Mouse (Mus musculus) stomach, postnatal 0 days (tissue): ENCODE data around the gene Ccdc142. TPM values are rescaled to one million over a fixed set of nuclear protein-coding genes. Genes with fewer than 3 reads are reported as not detected.
A peak's percentile ranks its signal among the peaks of the same experiment; 100 is the strongest.

Experiments
- ATAC-seq: fragments of 200-750 bp; cut with Nextera tagmentation; 2 replicates; pipeline ENCODE4 v1.8.0; 2017; ENCODE audit not compliant: low FRiP score, low TSS enrichment
- DNase-seq: peaks from one replicate; pipeline ENCODE4 v3.0.0-alpha.2; 2016; ENCODE audit warnings: low spot score
- H3K27ac ChIP-seq: fragments of 300-500 bp; sonication (generic); replicated peaks from 2 replicates; pipeline ENCODE4 v1.5.1; 2014; ENCODE audit warnings: mild to moderate bottlenecking, control low read depth
- H3K27me3 ChIP-seq: fragments of 300-500 bp; sonication (generic); 2 replicates; pipeline ENCODE4 v1.6.1; 2014; ENCODE audit warnings: low read length; ENCODE audit not compliant: control insufficient read depth, insufficient read depth
- H3K36me3 ChIP-seq: fragments of 300-500 bp; sonication (generic); 2 replicates; pipeline ENCODE4 v1.6.1; 2014; ENCODE audit warnings: low read length, mixed read lengths; ENCODE audit not compliant: control insufficient read depth, insufficient read depth
- H3K4me1 ChIP-seq: fragments of 300-500 bp; sonication (generic); replicated peaks from 2 replicates; pipeline ENCODE4 v1.6.1; 2014; ENCODE audit warnings: antibody characterized with exemption; ENCODE audit not compliant: control insufficient read depth, insufficient read depth
- H3K4me2 ChIP-seq: fragments of 300-500 bp; sonication (generic); replicated peaks from 2 replicates; pipeline ENCODE4 v1.6.1; 2014; ENCODE audit warnings: low read depth, mild to moderate bottlenecking, control low read depth, moderate library complexity
- H3K4me3 ChIP-seq: fragments of 300-500 bp; sonication (generic); 2 replicates; pipeline ENCODE4 v1.5.1; 2014; ENCODE audit warnings: low read depth, low read length, control low read depth
- H3K9ac ChIP-seq: fragments of 300-500 bp; sonication (generic); 2 replicates; pipeline ENCODE4 v1.6.1; 2014; ENCODE audit warnings: mild to moderate bottlenecking, low read length, control low read depth, mixed read lengths
- H3K9me3 ChIP-seq: fragments of 300-500 bp; sonication (generic); 2 replicates; pipeline ENCODE4 v1.6.1; 2016; ENCODE audit warnings: low read length; ENCODE audit not compliant: control insufficient read depth
- CTCF ChIP-seq: IDR thresholded peaks from 2 replicates; pipeline ENCODE4 v1.5.1; 2016; ENCODE audit warnings: antibody characterized with exemption, low read depth, mild to moderate bottlenecking, moderate library complexity
- EP300 ChIP-seq: optimal IDR thresholded peaks from 2 replicates; pipeline ENCODE3; 2016; ENCODE audit warnings: antibody characterized with exemption
- WGBS: fragments of 180-500 bp; shearing (Covaris S2); extraction: QIAGEN DNeasy Blood & Tissue Kit; methylation state at CpG from one replicate; pipeline ENCODE4 v1.1.7; 2014; 5-methylcytosine and 5-hydroxymethylcytosine counted together
- microRNA counts: library from miRNA; unstranded; fragments of <30 nt; microRNA quantifications from one replicate; lab custom pipeline; 2015
- microRNA-seq: library from miRNA; unstranded; fragments of <30 nt; microRNA quantifications from one replicate; pipeline ENCODE4, GENCODE M21; 2016
- polyA plus RNA-seq: library from polyadenylated mRNA; unstranded; fragments of >200 nt; fragmentation: Nextera tagmentation; extraction: Ambion mirVana; gene quantifications from 2 replicates; pipeline ENCODE4 v1.2.1, GENCODE M21; 2015

The Ccdc142 gene
- polyA plus RNA-seq, 1 experiment from 2014 or later = 1.1 TPM

- 48% methylated on average over 8 of the region's 8 CpGs for WGBS
- H3K4me3 ChIP-seq = no peak overlapping the region
- H3K4me2 ChIP-seq = no peak overlapping the region
- ATAC-seq (no peak), DNase-seq (no peak)
- no peaks in the 10 kb centered on the region for H3K27me3 ChIP-seq
- no peak overlapping the region for H3K27ac ChIP-seq
- H3K4me1 ChIP-seq = no peaks in the 10 kb centered on the region
- no peaks in the 10 kb centered on the region for H3K9me3 ChIP-seq
- TF ChIP-seq EP300 = no peak
- TF ChIP-seq CTCF = no peak
- peaks cover 9% of the 10 kb centered on the region; the same call in 1 of the 2 replicates for H3K36me3 ChIP-seq
- H3K9ac ChIP-seq = no peak overlapping the region
Observed at GRCm38 (mm10) chr6:83151721-83152120, 50.3 kb downstream of the Ccdc142 start.

- TF ChIP-seq CTCF (no peak), EP300 (no peak)
- Histone ChIP-seq H3K9ac (no peak overlapping the region), H3K27me3 (no peaks in the 10 kb centered on the region), H3K27ac (no peak overlapping the region), H3K4me1 (no peaks in the 10 kb centered on the region), H3K4me3 (no peak overlapping the region), H3K4me2 (no peak overlapping the region), H3K36me3 (peaks cover 7% of the 10 kb centered on the region; the same call in 1 of the 2 replicates), H3K9me3 (no peaks in the 10 kb centered on the region)
- 88% methylated on average over 12 of the region's 12 CpGs for WGBS
- no peak for DNase-seq
- no peak for ATAC-seq
Observed at GRCm38 (mm10) chr6:83153038-83153437, 51.6 kb downstream of the Ccdc142 start.

GRCm38 (mm10) chr6:83153485-83153884, 52.1 kb downstream of the Ccdc142 start:
- Histone ChIP-seq H3K4me3 (no peak overlapping the region), H3K4me1 (no peaks in the 10 kb centered on the region), H3K9me3 (no peaks in the 10 kb centered on the region), H3K36me3 (0 out of 2 replicates have a peak, but pooled peaks cover 5% of the 10 kb centered on the region), H3K9ac (no peak overlapping the region), H3K27ac (no peak overlapping the region), H3K4me2 (no peak overlapping the region), H3K27me3 (no peaks in the 10 kb centered on the region)
- no peak for ATAC-seq
- no peak for DNase-seq
- WGBS = 82% methylated on average over 5 of the region's 5 CpGs
- TF ChIP-seq EP300 (no peak), CTCF (no peak)

GRCm38 (mm10) chr6:83155552-83156238, 54.3 kb downstream of the Ccdc142 start:
- 8% methylated on average over 23 of the region's 23 CpGs for WGBS
- ATAC-seq = 0 out of 2 replicates have a peak, but pooled peaks have one; percentile 16
- 0 out of 2 replicates have a peak, but pooled peaks cover 2% of the 10 kb centered on the region for H3K36me3 ChIP-seq

GRCm38 (mm10) chr6:83156259-83156684, 54.9 kb downstream of the Ccdc142 start, which contains the start of the genes Wdr54 and 1700003E16Rik:
TSS of gene Wdr54 (minus strand) at chr6:83156397.
TSS of gene 1700003E16Rik (plus strand) at chr6:83156404.
- Histone ChIP-seq H3K27me3 (0 out of 2 replicates have a peak, but pooled peaks cover 2% of the 10 kb centered on the region), H3K4me3 (peak within 1 kb of the TSS; percentile 50), H3K9me3 (no peaks in the 10 kb centered on the region), H3K4me2 (peak within 1 kb of the TSS; percentile 81), H3K4me1 (no peaks in the 10 kb centered on the region), H3K36me3 (0 out of 2 replicates have a peak, but pooled peaks cover 2% of the 10 kb centered on the region), H3K27ac (no peak within 1 kb of the TSS), H3K9ac (peak within 1 kb of the TSS; percentile 48)
- DNase-seq (peak; percentile 61), ATAC-seq (peak; percentile 52; the same call in 1 of the 2 replicates)
- TF ChIP-seq CTCF (no peak), EP300 (no peak)
- 1% methylated on average over 32 of the region's 32 CpGs for WGBS

More at GRCm38 (mm10) chr6:83155552-83156238, 54.3 kb downstream of the Ccdc142 start:
- Histone ChIP-seq H3K9ac (peak overlapping the region; percentile 48), H3K4me3 (peak overlapping the region; percentile 50), H3K9me3 (no peaks in the 10 kb centered on the region), H3K27ac (no peak overlapping the region), H3K4me1 (no peaks in the 10 kb centered on the region), H3K4me2 (peak overlapping the region; percentile 81), H3K27me3 (no peaks in the 10 kb centered on the region)
- TF ChIP-seq EP300 (no peak), CTCF (no peak)
- DNase-seq = no peak

MicroRNA genes within 50 kb of the gene (microRNA counts, 519-probe panel; counts per million panel counts)
- not detected for microRNA mmu-miR-3470a+mmu-miR-3470b (lab: Ali Mortazavi, UCI)

Small RNA genes lying within 50 kb of the gene (microRNA-seq; reads per million reads assigned to microRNA genes)
- not detected for gene Mir3470a

Other genes with a start within 250 kb of the Ccdc142 start
- gene Sema4f, start 161.8 kb upstream of the Ccdc142 start, polyA plus RNA-seq = 0.58 and 0.67 TPM in 2 replicates
- 0.08 and 0.28 TPM in 2 replicates for gene M1ap, start 154.7 kb upstream of the Ccdc142 start, polyA plus RNA-seq
- 8.3 TPM in 2 replicates for gene Dok1, start 68.1 kb upstream of the Ccdc142 start, polyA plus RNA-seq
- gene Loxl3, start 67.4 kb upstream of the Ccdc142 start, polyA plus RNA-seq = 5.5 and 6.1 TPM in 2 replicates
- gene Aup1, start 47.1 kb upstream of the Ccdc142 start, polyA plus RNA-seq = 135 and 150 TPM in 2 replicates
- 31.3 and 35.7 TPM in 2 replicates for gene Htra2, start 46.3 kb upstream of the Ccdc142 start, polyA plus RNA-seq
- gene Dqx1, start 43.8 kb upstream of the Ccdc142 start, polyA plus RNA-seq = 5.4 and 5.8 TPM in 2 replicates
- gene Tlx2, start 31.3 kb upstream of the Ccdc142 start, polyA plus RNA-seq = 2.4 TPM in 2 replicates
- 13.1 and 14.0 TPM in 2 replicates for gene Pcgf1, start 23.7 kb upstream of the Ccdc142 start, polyA plus RNA-seq
- 0.53 and 0.56 TPM in 2 replicates for gene Lbx2, start 15.2 kb upstream of the Ccdc142 start, polyA plus RNA-seq
- gene Gm42688, start within 50 bp of the Ccdc142 start, polyA plus RNA-seq = 1.1 and 1.3 TPM in 2 replicates
- 108 and 117 TPM in 2 replicates for gene Mrpl53, start 7.4 kb downstream of the Ccdc142 start, polyA plus RNA-seq
- gene Mogs, start 13.9 kb downstream of the Ccdc142 start, polyA plus RNA-seq = 23.2 and 24.4 TPM in 2 replicates
- 57.4 and 59.4 TPM in 2 replicates for gene Wbp1, start 20.0 kb downstream of the Ccdc142 start, polyA plus RNA-seq
- 7.7 and 9.4 TPM in 2 replicates for gene Ino80b, start 23.8 kb downstream of the Ccdc142 start, polyA plus RNA-seq
- gene Rtkn, start 33.9 kb downstream of the Ccdc142 start, polyA plus RNA-seq = 18.5 and 20.4 TPM in 2 replicates
- gene Wdr54, start 54.8 kb downstream of the Ccdc142 start, polyA plus RNA-seq = 1.6 and 1.7 TPM in 2 replicates
- gene 1700003E16Rik, start 54.8 kb downstream of the Ccdc142 start, polyA plus RNA-seq = 1.1 TPM in 2 replicates
- 42.9 and 43.5 TPM in 2 replicates for gene Dctn1, start 64.3 kb downstream of the Ccdc142 start, polyA plus RNA-seq
- 0.08 and 0.18 TPM in 2 replicates for gene Slc4a5, start 118.2 kb downstream of the Ccdc142 start, polyA plus RNA-seq
- 21.1 and 23.0 TPM in 2 replicates for gene Mthfd2, start 224.3 kb downstream of the Ccdc142 start, polyA plus RNA-seq
- 31.0 and 32.5 TPM in 2 replicates for gene Mob1a, start 224.4 kb downstream of the Ccdc142 start, polyA plus RNA-seq
- 156 and 162 TPM in 2 replicates for gene Bola3, start 247.5 kb downstream of the Ccdc142 start, polyA plus RNA-seq